Mouse (Mus musculus): Measurements from ENCODE around the gene Csf2. TPM values are rescaled to one million over a fixed set of nuclear protein-coding genes. Genes with fewer than 3 reads are reported as not detected.

Csf2 gene
- total RNA-seq (2023): not detected

GRCm38 (mm10) chr11:54248940-54249717, at the start of gene Csf2:
Gene Csf2 (minus strand): TSS chr11:54249667.

GRCm38 (mm10) chr11:54267177-54267576, 17.7 kb upstream of the Csf2 start, which contains the start of gene Il3:
Gene Il3 (minus strand): TSS chr11:54267277.

Other genes starting within 250 kb of the Csf2 start
- gene Slc22a4, start 221.6 kb downstream of the Csf2 start, total RNA-seq (2023): 10 to 100 TPM; 16.2 to 23.7 TPM
- gene Pdlim4, start 180.7 kb downstream of the Csf2 start, total RNA-seq (2023): 1 to 10 TPM; 1.8 to 2.3 TPM
- 1 to 10 TPM in 1 of 2 experiments, under 1 TPM in 1; 0.35 to 1.1 TPM for gene P4ha2, start 149.6 kb downstream of the Csf2 start, total RNA-seq (2023)
- not detected for gene Il3, start 17.6 kb upstream of the Csf2 start, total RNA-seq (2023)
- 1 to 10 TPM; 2.4 to 5.4 TPM for gene Acsl6, start 54.1 kb upstream of the Csf2 start, total RNA-seq (2023)
- not detected for gene Meikin, start 121.0 kb upstream of the Csf2 start, total RNA-seq (2023)
- 10 to 100 TPM; 38.6 to 39.3 TPM for gene Fnip1, start 188.5 kb upstream of the Csf2 start, total RNA-seq (2023)

All from neutrophil, adult 83 days (primary cell).